Mouse (Mus musculus) hematopoietic stem cell, adult 5-6 weeks (primary cell): ENCODE data around the gene Nagpa. TPM values are rescaled to one million over a fixed set of nuclear protein-coding genes. Genes with fewer than 3 reads are reported as not detected.

Experiments
- ATAC-seq, 2 experiments: fragments of 125-278 bp in 1 of 2; replicated peaks in 1 of 2; 2 replicates each; pipeline ENCODE4 v1.8.0; 2016 to 2017; ENCODE audit warnings: inconsistent platforms in 2 of 2, mild to moderate bottlenecking in 2 of 2, moderate number of reproducible peaks in 2 of 2, low read depth in 1 of 2, moderate TSS enrichment in 1 of 2; ENCODE audit not compliant: low FRiP score in 2 of 2, poor library complexity in 2 of 2, severe bottlenecking in 2 of 2, insufficient read depth in 1 of 2, low TSS enrichment in 1 of 2
- total RNA-seq: library from RNA; stranded (forward); fragments of 172-1452, 232-1000 nt; gene quantifications from 2 replicates; pipeline ENCODE4 v1.2.3, GENCODE M21; 2017

Nagpa gene
- total RNA-seq, 1 experiment from 2014 or later: 25.4 TPM

GRCm38 (mm10) chr16:5153299-5154026 is 50.3 kb downstream of the Nagpa start:
- no peak for ATAC-seq

GRCm38 (mm10) chr16:5150544-5150943 is 53.3 kb downstream of the Nagpa start:
- ATAC-seq: no peak

GRCm38 (mm10) chr16:5147037-5147385 is 56.8 kb downstream of the Nagpa start, which contains the start of gene Sec14l5:
TSS of gene Sec14l5 (plus strand) at chr16:5147109.
- no peak; a peak in 1 of 4 replicates for ATAC-seq

- ATAC-seq: peak; percentile 84 to 90
Observed at GRCm38 (mm10) chr16:5146367-5147036, 57.3 kb downstream of the Nagpa start.

- peak; percentile 71 to 72; a peak in 3 of 4 replicates for ATAC-seq
Observed at GRCm38 (mm10) chr16:5145570-5145969, 58.2 kb downstream of the Nagpa start.

Other genes with a start within 250 kb of the Nagpa start
- gene Anks3, start 239.8 kb downstream of the Nagpa start, total RNA-seq: 26.9 and 30.8 TPM in 2 replicates
- not detected in 2 replicates for gene Sept12, start 206.2 kb downstream of the Nagpa start, total RNA-seq
- not detected in 2 replicates for gene Smim22, start 196.7 kb downstream of the Nagpa start, total RNA-seq
- gene Rogdi, start 190.5 kb downstream of the Nagpa start, total RNA-seq: 5.0 and 5.3 TPM in 2 replicates
- gene Glyr1, start 154.1 kb downstream of the Nagpa start, total RNA-seq: 96.6 and 102 TPM in 2 replicates
- gene Ubn1, start 154.0 kb downstream of the Nagpa start, total RNA-seq: 51.5 and 57.7 TPM in 2 replicates
- gene Ppl, start 71.6 kb downstream of the Nagpa start, total RNA-seq: not detected in 2 replicates
- gene Sec14l5, start 56.9 kb downstream of the Nagpa start, total RNA-seq: not detected in 2 replicates
- not detected in 2 replicates for gene AU021092, start 18.3 kb upstream of the Nagpa start, total RNA-seq
- 14.4 and 17.3 TPM in 2 replicates for gene Alg1, start 29.6 kb upstream of the Nagpa start, total RNA-seq
- 23.9 and 26.2 TPM in 2 replicates for gene Eef2kmt, start 52.0 kb upstream of the Nagpa start, total RNA-seq